19 mouse cellular contexts compared by ENCODE assay signal in the genomic region with DNA sequence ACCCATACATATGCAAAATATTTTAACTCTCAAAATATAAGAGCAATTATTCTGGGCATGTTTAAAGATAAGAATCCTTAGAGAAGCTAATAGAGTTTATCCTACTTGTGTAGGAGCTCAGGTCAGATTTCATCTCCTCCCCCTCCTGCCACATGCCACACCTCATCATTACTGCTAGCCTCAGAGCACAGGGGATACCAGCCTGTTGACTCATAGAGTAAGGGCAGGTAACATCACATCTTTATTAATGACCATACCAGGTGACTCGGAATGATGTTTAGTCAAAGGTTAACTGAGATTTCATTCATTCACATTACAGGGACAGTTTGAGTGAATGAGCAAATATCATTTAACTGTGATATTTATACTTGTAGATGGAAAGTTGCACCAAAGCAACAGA.
A peak's percentile ranks its signal among the peaks of the same experiment; 100 is the strongest.
DNase-seq lines count a peak whose midpoint lies in the region; ATAC-seq and TF ChIP-seq lines count a peak whose summit lies in the region.
"Had no signal": no experiment of that assay in that cellular context is flagged by ENCODE, and none has a peak within 500 bp of the region (broad histone marks: within the 10 kb centered on the region; RNA-seq: fewer than 3 reads in every experiment).

No protein-coding gene starts in this region.

- H3K4me3 ChIP-seq in intestine, embryonic 16.5 days (ENCODE audit: low read length) = no peak overlapping the region
- no peak overlapping the region for H3K4me3 ChIP-seq in intestine, embryonic 15.5 days (replicated peaks)
- H3K4me3 ChIP-seq in intestine, postnatal 0 days (ENCODE audit: low read depth, low read length) = no peak overlapping the region

- H3K9ac ChIP-seq in intestine, embryonic 16.5 days (ENCODE audit: low read depth, low read length) = no peak overlapping the region
- no peak overlapping the region for H3K9ac ChIP-seq in intestine, embryonic 15.5 days
- no peak overlapping the region for H3K9ac ChIP-seq in intestine, postnatal 0 days (ENCODE audit: low read depth, low read length)

- no peaks in the 10 kb centered on the region for H3K27me3 ChIP-seq in intestine, embryonic 16.5 days (replicated peaks; ENCODE audit: control insufficient read depth, insufficient read depth, low read length)
- H3K27me3 ChIP-seq in intestine, embryonic 15.5 days (replicated peaks) = no peaks in the 10 kb centered on the region
- H3K27me3 ChIP-seq in intestine, postnatal 0 days (replicated peaks; ENCODE audit: control insufficient read depth, insufficient read depth, low read length) = no peaks in the 10 kb centered on the region
- H3K27me3 ChIP-seq: CH12.LX had no signal

- H3K27ac ChIP-seq in intestine, embryonic 16.5 days (ENCODE audit: low read length) = no peak overlapping the region
- no peak overlapping the region for H3K27ac ChIP-seq in intestine, embryonic 15.5 days
- H3K27ac ChIP-seq in intestine, postnatal 0 days (ENCODE audit: low read depth, low read length) = no peak overlapping the region

- H3K9me3 ChIP-seq in intestine, embryonic 16.5 days (ENCODE audit: control insufficient read depth, low read length) = no peaks in the 10 kb centered on the region
- H3K9me3 ChIP-seq in intestine, embryonic 15.5 days = no peaks in the 10 kb centered on the region
- H3K9me3 ChIP-seq in intestine, postnatal 0 days (ENCODE audit: control insufficient read depth) = no peaks in the 10 kb centered on the region
- H3K9me3 ChIP-seq: G1E had no signal

- H3K4me2 ChIP-seq in intestine, embryonic 16.5 days (ENCODE audit: low read depth, low read length) = no peak overlapping the region
- H3K4me2 ChIP-seq in intestine, embryonic 15.5 days (replicated peaks) = no peak overlapping the region
- no peak overlapping the region for H3K4me2 ChIP-seq in intestine, postnatal 0 days (replicated peaks; ENCODE audit: low read depth)

- DNase-seq in right cerebral cortex, postnatal 25 days = no peak
- DNase-seq: adrenal gland, adult 2 months; adrenal gland, adult 8-10 months; adrenal gland, postnatal 10 days; adrenal gland, postnatal 14 days; adrenal gland, postnatal 25 days; adrenal gland, postnatal 36 days; B cell, adult 2 months; cerebellum, adult 11 months; cerebellum, adult 11-12 months; cerebellum, adult 18-20 months had no signal

- TF ChIP-seq CTCF in intestine, postnatal 0 days (IDR thresholded peaks at IDR 0.05; ENCODE audit: low read depth) = no peak

- no peaks in the 10 kb centered on the region for H3K4me1 ChIP-seq in intestine, embryonic 16.5 days (ENCODE audit: control insufficient read depth, insufficient read depth, low read length)
- H3K4me1 ChIP-seq in intestine, embryonic 15.5 days (replicated peaks) = no peaks in the 10 kb centered on the region
- H3K4me1 ChIP-seq in intestine, postnatal 0 days (replicated peaks; ENCODE audit: control insufficient read depth, insufficient read depth, low read length) = no peaks in the 10 kb centered on the region

- WGBS in intestine, embryonic 16.5 days = 65% methylated on average over 1 of the region's 1 CpGs
- WGBS in intestine, embryonic 15.5 days = 69% methylated on average over 1 of the region's 1 CpGs
- 63% methylated on average over 1 of the region's 1 CpGs for WGBS in intestine, postnatal 0 days

- ATAC-seq in intestine, embryonic 16.5 days = peak; percentile 70; the same call in 1 of the 2 replicates
- ATAC-seq in intestine, embryonic 15.5 days = no peak
- peak; percentile 73; the same call in 1 of the 2 replicates for ATAC-seq in intestine, postnatal 0 days
- ATAC-seq: activated CD4-positive, CD25-positive, alpha-beta regulatory T cell, adult 4 months; CD4-positive, CD25-positive, alpha-beta regulatory T cell, adult 4 months; Patski had no signal

- no peaks in the 10 kb centered on the region for H3K36me3 ChIP-seq in intestine, embryonic 16.5 days (ENCODE audit: control insufficient read depth, insufficient read depth, low read length)
- no peaks in the 10 kb centered on the region for H3K36me3 ChIP-seq in intestine, embryonic 15.5 days
- H3K36me3 ChIP-seq in intestine, postnatal 0 days (ENCODE audit: control insufficient read depth, insufficient read depth) = no peaks in the 10 kb centered on the region
- H3K36me3 ChIP-seq: G1E had no signal
